Mouse (Mus musculus) right cerebral cortex, postnatal 14 days (tissue): Measurements from ENCODE around the gene Tpm3-rs7.
"Not testable (repeated sequence)": the region's sequence is repeated elsewhere in the genome, so short reads cannot be mapped to it uniquely, and the experiment has no call there.

Source experiments
- DNase-seq: peaks from one replicate; pipeline ENCODE4 v3.0.0; 2022

Gene Tpm3-rs7

DNA sequence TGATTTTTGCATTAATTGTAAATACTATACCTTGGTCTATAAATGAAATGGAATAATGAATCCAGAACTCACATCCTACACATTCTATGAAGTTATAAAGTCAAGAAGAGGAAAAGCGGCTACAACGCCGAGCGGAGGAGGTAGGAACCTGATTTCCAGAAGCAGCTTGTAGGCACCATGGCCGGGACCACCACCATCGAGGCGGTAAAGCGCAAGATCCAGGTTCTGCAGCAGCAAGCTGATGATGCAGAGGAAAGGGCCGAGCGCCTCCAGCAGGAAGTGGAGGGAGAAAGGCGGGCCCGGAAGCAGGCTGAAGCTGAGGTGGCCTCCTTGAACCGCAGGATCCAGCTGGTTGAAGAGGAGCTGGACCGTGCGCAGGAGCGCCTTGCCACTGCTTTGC, at the start of gene Tpm3-rs7:
Gene Tpm3-rs7 (plus strand): TSS at position 110 of the 400 bp plus-strand sequence.
- not testable (repeated sequence) for DNase-seq

DNA sequence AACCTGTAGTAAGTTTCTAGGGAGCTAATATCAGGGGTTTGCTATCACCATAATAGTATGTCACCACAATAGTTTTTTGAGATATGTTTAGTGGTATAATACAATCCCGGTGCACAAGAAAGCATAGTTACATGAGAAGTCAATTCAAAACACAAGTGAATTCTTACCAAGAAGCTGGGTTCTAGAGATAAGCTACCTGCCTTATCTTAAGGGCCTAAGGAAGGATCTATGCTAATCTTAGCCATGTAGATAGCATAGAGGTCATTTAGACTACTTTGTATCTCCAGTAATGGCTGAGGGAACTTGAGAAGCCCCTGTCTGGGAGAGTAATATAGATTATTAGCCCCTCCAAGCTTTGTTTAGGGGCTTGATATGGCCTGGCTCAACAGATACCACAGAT, 2.6 kb downstream of the Tpm3-rs7 start:
- no peak for DNase-seq

DNA sequence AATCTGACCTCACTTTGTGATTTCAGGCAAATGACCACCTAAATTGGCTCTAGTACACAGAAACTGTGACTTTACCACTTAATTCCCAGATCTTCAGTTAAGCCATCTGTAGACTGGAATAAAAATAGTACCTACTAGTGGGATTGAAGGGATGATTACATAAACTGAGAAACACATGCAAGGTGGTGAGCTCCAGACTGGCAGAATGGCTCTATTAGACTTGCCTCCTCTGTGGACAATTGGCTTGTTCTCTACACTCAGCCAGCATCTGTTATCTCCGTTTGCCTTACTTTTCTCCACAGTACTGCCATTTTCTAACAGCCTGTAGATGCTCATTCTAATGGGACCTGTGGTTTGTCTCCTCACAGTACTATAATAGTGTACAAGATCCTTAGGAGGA, 49.0 kb downstream of the Tpm3-rs7 start:
- DNase-seq: no peak
